Mouse (Mus musculus) cortical plate, adult 2 months (tissue): ENCODE results near the gene Ric8b. TPM values are rescaled to one million over a fixed set of nuclear protein-coding genes. Genes with fewer than 3 reads are reported as not detected.

Experiments
- H3K27ac ChIP-seq: fragments of 200-500 bp; 2 replicates; pipeline ENCODE4 v1.5.1; 2012; ENCODE audit warnings: low read length, control low read depth, inconsistent platforms; ENCODE audit not compliant: insufficient read depth
- H3K4me1 ChIP-seq: fragments of 200-500 bp; 2 replicates; pipeline ENCODE4 v1.6.1; 2011; ENCODE audit warnings: low read length; ENCODE audit not compliant: control insufficient read depth, insufficient read depth
- H3K4me3 ChIP-seq: fragments of 200-500 bp; 2 replicates; pipeline ENCODE4 v1.5.1; 2011; ENCODE audit warnings: mild to moderate bottlenecking, low read length, control low read depth; ENCODE audit not compliant: insufficient read depth
- CTCF ChIP-seq: fragments of 200-500 bp; IDR thresholded peaks from 2 replicates; pipeline ENCODE4 v1.5.1; 2011; ENCODE audit warnings: mild to moderate bottlenecking, control low read depth, low read length; ENCODE audit not compliant: insufficient read depth; ENCODE audit errors: extremely low read depth
- POLR2A ChIP-seq: fragments of 200-500 bp; IDR thresholded peaks from 2 replicates; pipeline ENCODE4 v1.6.1; 2011; ENCODE audit warnings: mild to moderate bottlenecking, low read length, control low read depth; ENCODE audit not compliant: insufficient read depth; ENCODE audit errors: extremely low read depth
- polyA plus RNA-seq: library from polyadenylated mRNA; depleted of rRNA; stranded (reverse); fragments of >200 nt; gene quantifications from 2 replicates; pipeline ENCODE4 v1.2.3, GENCODE M21; 2012

The Ric8b gene
- polyA plus RNA-seq, 1 experiment, result 39.7 TPM

- Histone ChIP-seq H3K4me3 (no peak overlapping the region), H3K27ac (no peak overlapping the region), H3K4me1 (peaks cover 8% of the 10 kb centered on the region)
- TF ChIP-seq POLR2A (no peak), CTCF (no peak)
These were observed 36.8 kb downstream of the Ric8b start for GRCm38 (mm10) chr10:84954236-84954635.

- TF ChIP-seq CTCF (no peak), POLR2A (no peak)
These were observed 38.8 kb downstream of the Ric8b start for GRCm38 (mm10) chr10:84956173-84956572.

GRCm38 (mm10) chr10:84958597-84958996 is 41.2 kb downstream of the Ric8b start:
- no peak overlapping the region for H3K27ac ChIP-seq
- peaks cover 8% of the 10 kb centered on the region for H3K4me1 ChIP-seq
- TF ChIP-seq POLR2A, result no peak
- no peak for TF ChIP-seq CTCF
- H3K4me3 ChIP-seq, result no peak overlapping the region

More at GRCm38 (mm10) chr10:84956173-84956572, 38.8 kb downstream of the Ric8b start:
- no peak overlapping the region for H3K4me3 ChIP-seq
- H3K4me1 ChIP-seq, result peaks cover 2% of the 10 kb centered on the region; the same call in 1 of the 2 replicates
- no peak overlapping the region for H3K27ac ChIP-seq

GRCm38 (mm10) chr10:84960380-84960930 is 43.0 kb downstream of the Ric8b start:
- no peak overlapping the region for H3K4me3 ChIP-seq
- peaks cover 8% of the 10 kb centered on the region for H3K4me1 ChIP-seq
- TF ChIP-seq POLR2A (no peak), CTCF (no peak)
- H3K27ac ChIP-seq, result no peak overlapping the region

GRCm38 (mm10) chr10:84963126-84963525 is 45.7 kb downstream of the Ric8b start:
- H3K4me1 ChIP-seq, result peaks cover 6% of the 10 kb centered on the region
- no peak overlapping the region for H3K4me3 ChIP-seq
- H3K27ac ChIP-seq, result 0 out of 2 replicates have a peak overlapping the region, but pooled peaks have one; percentile 42
- TF ChIP-seq POLR2A (no peak), CTCF (no peak)

- TF ChIP-seq CTCF (no peak), POLR2A (no peak)
- peaks cover 6% of the 10 kb centered on the region for H3K4me1 ChIP-seq
- H3K4me3 ChIP-seq, result no peak overlapping the region
- no peak overlapping the region for H3K27ac ChIP-seq
These were observed 46.3 kb downstream of the Ric8b start for GRCm38 (mm10) chr10:84963726-84964125.

- H3K27ac ChIP-seq, result no peak overlapping the region
- H3K4me3 ChIP-seq, result no peak overlapping the region
- H3K4me1 ChIP-seq, result peaks cover 6% of the 10 kb centered on the region
- TF ChIP-seq POLR2A, result no peak
- TF ChIP-seq CTCF, result no peak
These were observed 49.1 kb downstream of the Ric8b start for GRCm38 (mm10) chr10:84966542-84966941.

GRCm38 (mm10) chr10:84967645-84968044 is 50.2 kb downstream of the Ric8b start:
- TF ChIP-seq POLR2A (no peak), CTCF (no peak)
- H3K4me1 ChIP-seq, result peaks cover 4% of the 10 kb centered on the region
- no peak overlapping the region for H3K27ac ChIP-seq

GRCm38 (mm10) chr10:84968852-84969704 is 51.7 kb downstream of the Ric8b start:
- Histone ChIP-seq H3K4me3 (no peak overlapping the region), H3K27ac (no peak overlapping the region), H3K4me1 (no peaks in the 10 kb centered on the region; the same call in none of the 2 replicates)
- TF ChIP-seq POLR2A, result no peak
- no peak for TF ChIP-seq CTCF

More at GRCm38 (mm10) chr10:84967645-84968044, 50.2 kb downstream of the Ric8b start:
- no peak overlapping the region for H3K4me3 ChIP-seq
